Comparison of ENCODE assay signal across 28 mouse cellular contexts in genomic region chr11:120600716-120601115, GRCm38 (mm10). TPM values are rescaled to one million over a fixed set of nuclear protein-coding genes. Genes with fewer than 3 reads are reported as not detected.
DNase-seq lines count a peak whose midpoint lies in the region; ATAC-seq and TF ChIP-seq lines count a peak whose summit lies in the region.
"Had no signal": no experiment of that assay in that cellular context is flagged by ENCODE, and none has a peak within 500 bp of the region (broad histone marks: within the 10 kb centered on the region; RNA-seq: fewer than 3 reads in every experiment).

No protein-coding gene starts in this region.

- H3K36me3 ChIP-seq in thymus, adult 2 months (ENCODE audit: control insufficient read depth, insufficient read depth, low read length) = peaks cover 13% of the 10 kb centered on the region

- H3K4me3 ChIP-seq in thymus, adult 2 months (ENCODE audit: control insufficient read depth, insufficient read depth, low read length) = no peak overlapping the region
- H3K4me3 ChIP-seq: embryonic facial prominence, embryonic 12.5 days; heart, embryonic 10.5 days; heart, embryonic 15.5 days; hindbrain, embryonic 12.5 days; kidney, embryonic 15.5 days; limb, embryonic 13.5 days; midbrain, embryonic 13.5 days had no signal

- peak; percentile 44 for ATAC-seq in CD4-positive, CD25-positive, alpha-beta regulatory T cell, adult 4 months
- ATAC-seq in activated CD4-positive, CD25-positive, alpha-beta regulatory T cell, adult 4 months = peak; percentile 30
- ATAC-seq: forebrain, embryonic 14.5 days; hindbrain, postnatal 0 days; intestine, postnatal 0 days; midbrain, embryonic 13.5 days had no signal

- H3K27me3 ChIP-seq in thymus, adult 2 months (ENCODE audit: control insufficient read depth, insufficient read depth, low read length) = no peaks in the 10 kb centered on the region
- H3K27me3 ChIP-seq: embryonic facial prominence, embryonic 12.5 days; heart, embryonic 15.5 days; hindbrain, embryonic 12.5 days; kidney, embryonic 15.5 days; limb, embryonic 13.5 days; midbrain, embryonic 13.5 days had no signal

- H3K27ac ChIP-seq in thymus, adult 2 months (ENCODE audit: control insufficient read depth, insufficient read depth, low read length) = no peak overlapping the region
- H3K27ac ChIP-seq: embryonic facial prominence, embryonic 12.5 days; heart, embryonic 10.5 days; heart, embryonic 15.5 days; hindbrain, embryonic 12.5 days; hindbrain, postnatal 0 days; kidney, embryonic 15.5 days; limb, embryonic 13.5 days; macrophage; midbrain, embryonic 13.5 days had no signal

- WGBS in thymus, adult 2 months = 10% methylated on average over 3 of the region's 3 CpGs

- H3K4me1 ChIP-seq in thymus, adult 2 months (replicated peaks; ENCODE audit: control insufficient read depth, insufficient read depth, low read length) = peaks cover 27% of the 10 kb centered on the region

- no peak for TF ChIP-seq CTCF in thymus, adult 2 months (IDR thresholded peaks at IDR 0.05; ENCODE audit: borderline replicate concordance, control insufficient read depth, extremely low read depth, insufficient read depth, low read length, poor library complexity)

- peak; percentile 28 for DNase-seq in thymus, adult 2 months
- no peak for DNase-seq in thymus, postnatal 25 days
- DNase-seq in layer of hippocampus, adult 9-10 months (ENCODE audit: low spot score) = no peak
- no peak for DNase-seq in embryo, embryonic 10 days (ENCODE audit: low spot score)
- DNase-seq: adrenal gland, adult 2 months; adrenal gland, postnatal 36 days; B cell, adult 2 months; cerebellum, adult 8-10 months; cerebellum, postnatal 25 days; gastrocnemius, postnatal 25 days; heart, adult 11 months; kidney, postnatal 25 days; lung, adult 18-20 months; lung, postnatal 10 days had no signal

- TF ChIP-seq POLR2A in thymus, adult 2 months (IDR thresholded peaks at IDR 0.05; ENCODE audit: control insufficient read depth, extremely low read depth, insufficient read depth, low read length, poor library complexity) = no peak

RNA-seq across cellular contexts. Expression of gene Anapc11, which starts 2.5 kb away (rescaled TPM):
- 127 and 140 TPM in 2 replicates for polyA plus RNA-seq in thymus, adult 2 months (2012; rRNA removed)
- 100 to 1,000 TPM; 122 to 134 TPM for polyA plus RNA-seq in CD4-positive, CD25-positive, alpha-beta regulatory T cell, adult 4 months (2017; shearing (Covaris generic))
- 100 to 1,000 TPM; 112 to 117 TPM for polyA plus RNA-seq in activated CD4-positive, CD25-positive, alpha-beta regulatory T cell, adult 4 months (2017; shearing (Covaris generic))

RNA-seq across cellular contexts. Expression of gene Alyref, which starts 2.6 kb away (rescaled TPM):
- polyA plus RNA-seq in thymus, adult 2 months (2012; rRNA removed) = 60.9 and 74.6 TPM in 2 replicates
- 10 to 100 TPM in 1 of 2 experiments, 1 to 10 TPM in 1; 8.5 to 42.6 TPM for polyA plus RNA-seq in CD4-positive, CD25-positive, alpha-beta regulatory T cell, adult 4 months (2017; shearing (Covaris generic))
- 10 to 100 TPM; 18.9 to 51.6 TPM for polyA plus RNA-seq in activated CD4-positive, CD25-positive, alpha-beta regulatory T cell, adult 4 months (2017; shearing (Covaris generic))

RNA-seq across cellular contexts. Expression of gene Npb, which starts 7.6 kb away (rescaled TPM):
- polyA plus RNA-seq in thymus, adult 2 months (2012; rRNA removed) = 2.2 and 2.8 TPM in 2 replicates
- not detected for polyA plus RNA-seq in CD4-positive, CD25-positive, alpha-beta regulatory T cell, adult 4 months (2017; shearing (Covaris generic))
- polyA plus RNA-seq in activated CD4-positive, CD25-positive, alpha-beta regulatory T cell, adult 4 months (2017; shearing (Covaris generic)) = not detected
- polyA plus RNA-seq: macrophage; neural tube, embryonic 14.5 days had no signal

RNA-seq across cellular contexts. Expression of gene Pcyt2, which starts 17.0 kb away (rescaled TPM):
- 247 and 260 TPM in 2 replicates for polyA plus RNA-seq in thymus, adult 2 months (2012; rRNA removed)
- polyA plus RNA-seq in CD4-positive, CD25-positive, alpha-beta regulatory T cell, adult 4 months (2017; shearing (Covaris generic)) = 100 to 1,000 TPM; 101 to 179 TPM
- polyA plus RNA-seq in activated CD4-positive, CD25-positive, alpha-beta regulatory T cell, adult 4 months (2017; shearing (Covaris generic)) = 100 to 1,000 TPM in 1 of 2 experiments, 10 to 100 TPM in 1; 84.5 to 112 TPM

RNA-seq across cellular contexts. Expression of gene Arhgdia, which starts 19.3 kb away (rescaled TPM):
- 1,184 and 1,219 TPM in 2 replicates for polyA plus RNA-seq in thymus, adult 2 months (2012; rRNA removed)
- 100 to 1,000 TPM; 554 to 866 TPM for polyA plus RNA-seq in CD4-positive, CD25-positive, alpha-beta regulatory T cell, adult 4 months (2017; shearing (Covaris generic))
- polyA plus RNA-seq in activated CD4-positive, CD25-positive, alpha-beta regulatory T cell, adult 4 months (2017; shearing (Covaris generic)) = 100 to 1,000 TPM; 601 to 860 TPM
